Mouse (Mus musculus) embryonic facial prominence, embryonic 10.5 days (tissue): Measurements from ENCODE around the gene Pphln1. TPM values are rescaled to one million over a fixed set of nuclear protein-coding genes. Genes with fewer than 3 reads are reported as not detected.

ENCODE experiments used
- DNase-seq: peaks from one replicate; pipeline ENCODE4 v3.0.0-alpha.2; 2017; ENCODE audit warnings: low spot score
- H3K27ac ChIP-seq: fragments of 300-500 bp; sonication (generic); replicated peaks from 2 replicates; pipeline ENCODE4 v1.5.1; 2016; ENCODE audit warnings: mild to moderate bottlenecking
- H3K27me3 ChIP-seq: fragments of 300-500 bp; sonication (generic); replicated peaks from 2 replicates; pipeline ENCODE4 v1.6.1; 2016; ENCODE audit warnings: low read depth, mild to moderate bottlenecking; ENCODE audit not compliant: poor library complexity, severe bottlenecking
- H3K36me3 ChIP-seq: fragments of 300-500 bp; sonication (generic); replicated peaks from 2 replicates; pipeline ENCODE4 v1.6.1; 2016; ENCODE audit warnings: mild to moderate bottlenecking, moderate library complexity
- H3K4me1 ChIP-seq: fragments of 300-500 bp; sonication (generic); 2 replicates; pipeline ENCODE4 v1.6.1; 2016
- H3K4me3 ChIP-seq: fragments of 300-500 bp; sonication (generic); 2 replicates; pipeline ENCODE4 v1.5.1; 2016; ENCODE audit warnings: mild to moderate bottlenecking, moderate library complexity
- H3K9me3 ChIP-seq: fragments of 300-500 bp; sonication (generic); 2 replicates; pipeline ENCODE4 v1.6.1; 2016; ENCODE audit warnings: mild to moderate bottlenecking
- WGBS: fragments of 180-500 bp; shearing (Covaris S2); methylation state at CpG from one replicate; pipeline ENCODE4 v1.1.7; 2016; 5-methylcytosine and 5-hydroxymethylcytosine counted together
- polyA plus RNA-seq: library from polyadenylated mRNA; unstranded; fragments of >200 nt; fragmentation: Nextera tagmentation; extraction: Ambion mirVana; gene quantifications from 2 replicates; pipeline ENCODE4 v1.2.1, GENCODE M21; 2016

Gene Pphln1
- polyA plus RNA-seq, 1 experiment from 2014 or later = 93.3 TPM

GRCm38 (mm10) chr15:93518143-93518902, 120.2 kb downstream of the Pphln1 start:
- Histone ChIP-seq H3K27ac (peak overlapping the region; percentile 89), H3K9me3 (no peaks in the 10 kb centered on the region), H3K4me3 (peak overlapping the region; percentile 90), H3K4me1 (peaks cover 77% of the 10 kb centered on the region), H3K36me3 (no peaks in the 10 kb centered on the region), H3K27me3 (peaks cover 64% of the 10 kb centered on the region)
- WGBS = 4% methylated on average over 23 of the region's 23 CpGs
- DNase-seq = no peak

GRCm38 (mm10) chr15:93518941-93519835, 121.0 kb downstream of the Pphln1 start:
- no peaks in the 10 kb centered on the region for H3K36me3 ChIP-seq
- peaks cover 70% of the 10 kb centered on the region for H3K4me1 ChIP-seq
- under 1% methylated on average over 85 of the region's 85 CpGs for WGBS
- peak overlapping the region; percentile 89 for H3K27ac ChIP-seq
- H3K27me3 ChIP-seq = peaks cover 69% of the 10 kb centered on the region
- peak overlapping the region; percentile 90 for H3K4me3 ChIP-seq
- H3K9me3 ChIP-seq = no peaks in the 10 kb centered on the region
- DNase-seq = peak; percentile 88

DNA sequence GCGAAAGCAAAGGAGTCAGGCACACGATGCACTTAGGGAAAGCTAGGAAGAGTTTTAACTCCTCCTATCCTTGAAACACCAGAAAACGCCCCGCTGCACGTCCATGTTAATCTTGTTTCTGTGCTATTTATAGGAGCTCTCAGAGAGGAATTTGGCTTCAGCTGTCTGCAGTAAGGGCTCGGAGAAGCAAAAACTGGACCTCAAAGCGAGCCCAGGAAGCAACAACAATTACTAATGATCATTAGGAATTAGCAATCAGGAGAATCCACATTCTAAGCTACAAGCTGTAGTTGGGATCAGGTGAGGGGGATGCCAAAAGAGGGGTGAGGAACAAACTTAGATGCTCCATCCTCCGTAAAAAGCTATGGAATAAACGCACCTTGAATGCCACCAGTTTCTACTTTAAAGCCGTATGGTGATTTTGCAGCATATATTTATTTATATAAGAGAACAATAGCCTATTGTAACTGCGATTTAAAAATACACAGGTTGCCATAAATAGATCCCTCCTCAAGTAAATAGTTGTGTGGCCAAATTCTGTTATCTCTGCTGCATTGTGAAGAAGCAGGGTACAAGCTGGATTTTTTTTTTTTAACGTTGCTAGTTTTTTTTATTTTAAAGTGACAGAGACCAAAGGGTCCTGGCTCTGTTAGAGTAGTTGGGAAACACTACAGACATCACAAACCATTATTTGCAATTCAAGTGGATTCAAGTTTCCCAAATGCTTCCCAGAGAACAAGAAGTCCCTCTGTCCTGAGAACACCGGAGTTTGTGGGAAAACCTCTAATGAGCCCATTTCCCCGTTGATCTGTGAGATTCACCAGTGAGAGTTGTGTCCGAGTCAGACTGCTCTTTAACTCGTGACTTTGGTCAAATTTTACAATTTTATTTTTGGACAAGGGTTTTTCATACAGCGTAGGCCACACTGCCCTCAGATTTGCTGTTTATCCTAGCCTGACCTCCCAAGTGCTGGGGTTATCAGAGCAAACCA, 122.0 kb downstream of the Pphln1 start:
- Histone ChIP-seq H3K4me1 (peaks cover 61% of the 10 kb centered on the region), H3K27me3 (peaks cover 65% of the 10 kb centered on the region), H3K4me3 (peak overlapping the region; percentile 90), H3K9me3 (no peaks in the 10 kb centered on the region), H3K27ac (peak overlapping the region; percentile 89), H3K36me3 (no peaks in the 10 kb centered on the region)
- DNase-seq = peak; percentile 45
- WGBS = 4% methylated on average over 17 of the region's 17 CpGs

- no peak for DNase-seq
- H3K9me3 ChIP-seq = no peaks in the 10 kb centered on the region
- H3K4me3 ChIP-seq = no peak overlapping the region
- H3K36me3 ChIP-seq = no peaks in the 10 kb centered on the region
- H3K4me1 ChIP-seq = peaks cover 54% of the 10 kb centered on the region
- no peak overlapping the region for H3K27ac ChIP-seq
- peaks cover 60% of the 10 kb centered on the region for H3K27me3 ChIP-seq
- 26% methylated on average over 11 of the region's 11 CpGs for WGBS
These were observed 123.1 kb downstream of the Pphln1 start for GRCm38 (mm10) chr15:93521088-93521786.

DNA sequence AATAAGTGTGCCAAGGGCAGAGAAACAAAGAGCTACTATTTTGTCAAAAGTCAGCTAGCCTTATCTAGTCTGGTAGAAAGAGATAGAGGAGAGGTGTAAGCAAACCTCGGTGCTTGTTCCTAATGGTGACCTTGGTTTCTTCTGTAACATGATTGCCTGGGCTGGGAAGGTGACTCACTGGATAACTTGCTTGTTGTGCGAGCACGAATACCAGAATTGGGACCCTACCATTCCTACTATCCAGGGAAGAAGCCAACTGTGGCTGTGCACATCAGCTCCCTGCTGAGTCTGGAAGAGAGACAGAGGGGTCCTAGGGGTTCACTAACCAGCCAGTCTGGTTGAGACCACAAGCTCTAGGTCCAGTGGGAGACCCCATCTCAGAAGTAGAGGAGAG, 123.6 kb downstream of the Pphln1 start:
- DNase-seq = no peak
- Histone ChIP-seq H3K27ac (no peak overlapping the region), H3K27me3 (peaks cover 60% of the 10 kb centered on the region), H3K36me3 (no peaks in the 10 kb centered on the region), H3K4me1 (peaks cover 54% of the 10 kb centered on the region), H3K4me3 (no peak overlapping the region), H3K9me3 (no peaks in the 10 kb centered on the region)
- WGBS = 42% methylated on average over 3 of the region's 3 CpGs

GRCm38 (mm10) chr15:93525305-93525917, 127.3 kb downstream of the Pphln1 start:
- no peak for DNase-seq
- H3K27me3 ChIP-seq = peaks cover 38% of the 10 kb centered on the region
- WGBS = 90% methylated on average over 5 of the region's 5 CpGs
- H3K4me1 ChIP-seq = peaks cover 32% of the 10 kb centered on the region
- no peak overlapping the region for H3K4me3 ChIP-seq
- H3K9me3 ChIP-seq = no peaks in the 10 kb centered on the region
- H3K36me3 ChIP-seq = no peaks in the 10 kb centered on the region
- no peak overlapping the region for H3K27ac ChIP-seq

- no peak overlapping the region for H3K4me3 ChIP-seq
- no peaks in the 10 kb centered on the region for H3K27me3 ChIP-seq
- peaks cover 36% of the 10 kb centered on the region for H3K4me1 ChIP-seq
- H3K36me3 ChIP-seq = no peaks in the 10 kb centered on the region
- WGBS = 54% methylated on average over 12 of the region's 12 CpGs
- no peak for DNase-seq
- no peaks in the 10 kb centered on the region for H3K9me3 ChIP-seq
- H3K27ac ChIP-seq = no peak overlapping the region
These were observed 131.9 kb downstream of the Pphln1 start for GRCm38 (mm10) chr15:93529831-93530702.

GRCm38 (mm10) chr15:93530703-93531032, 132.5 kb downstream of the Pphln1 start:
- peaks cover 36% of the 10 kb centered on the region for H3K4me1 ChIP-seq
- no peak for DNase-seq
- no peaks in the 10 kb centered on the region for H3K27me3 ChIP-seq
- H3K36me3 ChIP-seq = no peaks in the 10 kb centered on the region
- 68% methylated on average over 3 of the region's 3 CpGs for WGBS
- no peaks in the 10 kb centered on the region for H3K9me3 ChIP-seq
- no peak overlapping the region for H3K27ac ChIP-seq
- H3K4me3 ChIP-seq = no peak overlapping the region

GRCm38 (mm10) chr15:93536191-93536590, 138.0 kb downstream of the Pphln1 start:
- WGBS = 84% methylated on average over 4 of the region's 4 CpGs

DNA sequence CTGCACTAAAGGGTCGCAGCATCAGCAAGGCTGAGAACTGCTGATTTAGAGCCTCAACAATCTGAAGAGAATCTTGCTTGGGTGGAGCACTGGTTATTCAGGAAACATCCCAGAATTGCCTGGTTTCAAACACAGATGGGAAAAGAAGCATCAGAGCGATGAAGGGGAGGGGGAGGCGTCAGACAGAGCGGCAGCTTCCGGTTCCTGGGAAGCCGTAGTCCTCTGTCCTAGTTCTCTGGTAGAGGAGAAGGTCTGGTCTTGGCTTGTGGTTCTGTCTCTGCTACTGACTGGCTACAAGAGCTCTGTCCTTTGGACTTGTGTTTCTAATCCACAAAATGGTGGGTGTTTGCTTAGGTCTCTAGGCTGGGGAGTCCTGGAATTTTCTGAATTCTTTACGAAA, 139.6 kb downstream of the Pphln1 start:
- peaks cover 23% of the 10 kb centered on the region for H3K4me1 ChIP-seq
- H3K27ac ChIP-seq = no peak overlapping the region
- H3K4me3 ChIP-seq = no peak overlapping the region
- H3K9me3 ChIP-seq = no peaks in the 10 kb centered on the region
- H3K27me3 ChIP-seq = no peaks in the 10 kb centered on the region
- 78% methylated on average over 7 of the region's 7 CpGs for whole genome bisulfite sequencing
- peaks cover 7% of the 10 kb centered on the region for H3K36me3 ChIP-seq
- no peak for DNase-seq

More at GRCm38 (mm10) chr15:93536191-93536590, 138.0 kb downstream of the Pphln1 start:
- Histone ChIP-seq H3K4me1 (peaks cover 34% of the 10 kb centered on the region), H3K36me3 (peaks cover under 1% of the 10 kb centered on the region; the same call in 1 of the 2 replicates), H3K4me3 (no peak overlapping the region), H3K9me3 (no peaks in the 10 kb centered on the region), H3K27ac (no peak overlapping the region), H3K27me3 (no peaks in the 10 kb centered on the region)
- DNase-seq = no peak
